Mouse (Mus musculus): ENCODE measurements around the gene Comtd1.

Gene Comtd1

DNA sequence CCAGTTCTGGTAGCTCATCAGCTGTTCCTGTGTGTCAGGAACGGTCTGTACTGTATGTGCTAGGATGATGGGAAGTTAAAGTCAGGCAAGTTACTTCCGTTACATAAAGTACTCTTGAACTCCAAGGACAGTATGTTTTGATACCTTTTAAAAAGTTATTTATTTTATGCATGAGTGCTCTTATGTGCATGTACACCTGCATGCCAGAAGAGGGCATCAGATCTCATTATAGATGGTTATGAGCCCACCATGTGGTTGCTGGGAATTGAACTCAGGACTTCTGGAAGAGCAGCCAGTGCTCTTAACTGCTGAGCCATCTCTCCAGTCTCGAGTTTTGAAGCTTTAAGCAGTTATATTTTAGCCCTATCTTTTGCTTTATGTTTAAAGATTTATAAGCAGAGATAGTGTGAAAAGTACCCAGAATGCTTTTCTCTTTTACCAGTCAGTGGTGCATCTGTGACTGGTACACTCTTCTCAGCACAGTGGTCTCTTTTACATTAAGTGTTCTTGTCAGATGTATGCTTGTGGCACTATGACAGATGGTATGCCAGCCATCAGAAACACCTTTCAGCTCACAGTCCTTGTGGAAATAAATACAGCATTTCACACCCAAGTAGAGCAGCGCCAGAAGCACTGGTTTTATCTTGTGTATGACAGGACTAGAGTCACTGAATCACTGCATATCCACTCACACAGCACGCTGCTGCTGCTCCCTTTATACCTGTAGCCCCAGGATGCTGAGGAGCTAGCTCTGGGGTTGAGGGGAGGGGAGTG is 6.8 kb downstream of the Comtd1 start:
- in situ Hi-C loops (cut with MboI; ENCODE audit: low pct_unique_long_range_greater_than_20kb in 1 of 2, low sequenced_read_pairs in 2 of 2, unreplicated experiment in 1 of 2), result no loop called here

GRCm38 (mm10) chr14:21838336-21839017 is 10.3 kb downstream of the Comtd1 start:
- in situ Hi-C loops (cut with MboI; ENCODE audit: low pct_unique_long_range_greater_than_20kb in 1 of 2, low sequenced_read_pairs in 2 of 2, unreplicated experiment in 1 of 2), result no loop called here

DNA sequence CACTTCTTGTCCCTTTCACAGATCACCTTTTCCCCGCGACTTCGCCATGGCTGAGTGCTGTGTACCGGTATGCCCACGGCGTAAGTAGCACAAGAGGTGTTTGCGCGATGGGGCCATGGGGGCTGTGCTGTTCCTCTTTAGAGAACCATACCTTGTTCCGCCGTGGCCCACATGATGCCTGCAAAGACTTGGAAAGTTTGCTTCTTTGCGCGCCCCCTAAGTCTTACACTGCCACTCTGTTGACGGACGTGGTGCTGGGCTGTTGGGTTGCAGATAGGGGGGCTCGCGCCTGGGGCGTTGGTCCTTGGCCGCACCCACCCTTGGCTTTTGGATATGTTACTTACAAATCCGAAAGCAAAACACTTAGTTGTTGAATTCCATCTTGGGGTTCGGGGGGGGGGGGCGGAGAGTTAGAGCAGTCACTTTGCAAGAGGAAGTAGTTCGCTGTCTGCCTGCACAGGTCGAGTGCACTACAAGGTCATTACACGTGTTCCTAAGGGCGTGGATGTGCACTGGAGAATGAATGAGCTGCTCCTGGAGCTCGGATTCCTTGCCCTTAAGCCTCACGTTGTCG is 16.9 kb downstream of the Comtd1 start:
- in situ Hi-C loops (cut with MboI; ENCODE audit: low pct_unique_long_range_greater_than_20kb in 1 of 2, low sequenced_read_pairs in 2 of 2, unreplicated experiment in 1 of 2), result no loop called here

DNA sequence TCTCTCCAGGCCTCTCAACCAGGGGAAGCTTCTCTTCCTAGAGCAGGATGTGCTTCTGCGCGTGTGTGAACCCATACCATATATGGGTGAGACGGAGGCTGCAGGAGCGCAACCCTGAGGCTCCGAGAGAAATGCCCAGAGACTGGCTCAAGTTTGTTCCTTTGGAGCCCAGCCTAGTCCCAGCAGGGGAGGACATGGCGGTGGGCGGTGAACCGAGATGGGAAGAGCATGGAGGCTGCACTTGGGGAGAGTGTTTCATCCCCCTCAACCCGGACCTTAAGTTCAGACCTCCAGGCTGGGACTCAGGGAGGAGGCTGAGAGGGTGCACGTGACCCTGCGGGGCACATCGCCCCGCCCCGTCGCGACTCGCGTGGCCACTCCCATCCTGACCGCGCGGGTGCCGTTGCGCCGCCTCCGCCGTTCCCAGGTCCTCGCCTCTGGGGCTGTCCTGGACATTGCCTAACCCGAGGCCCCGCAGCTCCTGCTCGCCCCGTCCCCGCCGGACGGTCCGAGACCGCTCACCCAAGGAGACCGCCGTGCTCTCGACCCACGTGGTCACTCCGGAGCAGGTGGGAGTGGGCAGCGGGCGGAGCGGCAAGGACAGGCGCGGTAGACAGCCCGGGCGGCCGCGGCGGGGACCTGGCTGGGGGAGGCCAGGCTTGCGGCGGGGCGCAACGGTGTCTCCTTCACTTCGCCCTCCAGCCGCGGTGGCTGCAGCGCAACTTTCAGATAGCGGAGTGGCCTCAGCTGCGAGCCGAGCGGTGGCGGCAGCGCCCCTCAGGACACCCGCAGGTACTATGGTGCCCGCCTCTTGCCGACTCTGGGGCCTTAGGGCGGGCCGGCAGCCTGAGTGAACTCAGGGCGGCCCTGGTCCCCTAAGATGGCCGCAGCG is 17.7 kb downstream of the Comtd1 start:
- in situ Hi-C loops (cut with MboI; ENCODE audit: low pct_unique_long_range_greater_than_20kb in 1 of 2, low sequenced_read_pairs in 2 of 2, unreplicated experiment in 1 of 2), result no loop called here

DNA sequence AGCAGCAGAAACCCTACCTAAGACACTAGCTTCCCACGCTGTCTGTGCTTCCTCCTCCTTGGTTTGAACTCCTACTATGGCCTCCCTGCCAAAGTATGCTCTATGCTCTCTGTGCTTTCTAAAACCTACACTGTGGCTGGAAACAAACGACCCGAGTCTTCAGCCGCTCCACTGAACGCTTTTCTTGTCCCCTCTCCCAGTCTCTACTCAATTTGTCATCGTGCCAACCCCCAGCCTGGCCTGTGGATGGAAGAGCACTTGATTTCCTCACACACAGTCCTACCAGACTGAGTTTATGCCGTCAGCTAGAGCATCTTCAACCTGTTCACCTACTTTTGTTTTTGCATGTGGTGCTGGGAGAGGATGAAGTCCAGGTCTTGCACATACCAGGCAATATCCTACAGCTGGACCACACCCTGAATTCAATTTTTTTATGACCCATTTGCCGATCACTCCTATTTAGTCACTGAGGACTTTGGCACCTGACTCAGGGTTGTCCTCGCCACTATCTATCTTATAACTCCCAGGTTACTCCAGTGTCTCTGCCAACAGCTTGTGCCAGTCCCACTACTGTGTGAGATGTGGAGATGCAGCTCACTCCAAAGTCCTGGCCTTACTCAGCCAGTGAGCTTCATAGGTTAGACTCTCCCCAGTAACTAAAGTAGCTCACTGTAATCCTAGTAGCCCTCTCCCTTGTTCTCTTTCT is 22.8 kb downstream of the Comtd1 start:
- in situ Hi-C loops (cut with MboI; ENCODE audit: low pct_unique_long_range_greater_than_20kb in 1 of 2, low sequenced_read_pairs in 2 of 2, unreplicated experiment in 1 of 2), result no loop called here

DNA sequence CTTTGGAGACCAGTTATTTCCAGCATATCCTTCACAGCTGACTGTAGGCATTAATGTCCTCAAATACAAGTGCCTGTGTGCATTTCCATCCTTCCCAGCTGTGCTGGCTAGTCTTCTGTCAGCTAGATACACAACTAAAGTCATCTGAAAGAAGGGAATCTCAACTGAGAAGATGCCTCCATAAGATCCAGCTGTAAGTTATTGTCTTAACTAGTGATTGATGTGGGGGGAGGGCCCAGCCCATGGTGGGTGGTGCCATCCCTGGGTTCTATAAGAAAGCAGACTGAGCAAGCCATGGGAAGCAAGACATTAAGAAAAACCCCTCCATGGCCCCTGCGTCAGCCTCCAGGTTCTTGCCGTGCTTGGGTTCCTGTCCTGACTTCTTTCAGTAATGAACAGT is 23.8 kb downstream of the Comtd1 start, which contains the start of gene Vdac2:
TSS of gene Vdac2 (plus strand) at position 301 of the 400 bp plus-strand sequence.
- in situ Hi-C loops (cut with MboI; ENCODE audit: low pct_unique_long_range_greater_than_20kb in 1 of 2, low sequenced_read_pairs in 2 of 2, unreplicated experiment in 1 of 2), result no loop called here

DNA sequence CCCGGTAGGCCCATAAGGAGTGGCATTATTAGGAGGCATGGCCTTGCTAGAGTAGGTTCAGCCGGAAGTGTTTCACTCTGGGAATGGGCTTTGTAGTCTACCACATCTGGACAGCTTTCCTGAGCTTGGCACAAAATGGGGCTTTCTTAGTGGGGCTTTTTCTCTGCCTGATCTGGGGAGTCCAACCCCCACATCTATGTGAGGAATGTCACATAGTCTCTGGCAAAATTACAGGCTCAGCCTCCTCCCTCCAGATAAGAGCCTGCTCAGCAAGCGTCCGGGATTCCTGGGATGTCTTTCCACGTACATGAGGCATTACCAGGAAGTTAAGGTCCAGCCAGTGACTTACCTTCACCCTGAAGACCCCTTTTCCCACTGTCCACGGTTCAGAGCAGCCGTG is 24.9 kb downstream of the Comtd1 start:
- in situ Hi-C loops (cut with MboI; ENCODE audit: low pct_unique_long_range_greater_than_20kb in 1 of 2, low sequenced_read_pairs in 2 of 2, unreplicated experiment in 1 of 2), result no loop called here

DNA sequence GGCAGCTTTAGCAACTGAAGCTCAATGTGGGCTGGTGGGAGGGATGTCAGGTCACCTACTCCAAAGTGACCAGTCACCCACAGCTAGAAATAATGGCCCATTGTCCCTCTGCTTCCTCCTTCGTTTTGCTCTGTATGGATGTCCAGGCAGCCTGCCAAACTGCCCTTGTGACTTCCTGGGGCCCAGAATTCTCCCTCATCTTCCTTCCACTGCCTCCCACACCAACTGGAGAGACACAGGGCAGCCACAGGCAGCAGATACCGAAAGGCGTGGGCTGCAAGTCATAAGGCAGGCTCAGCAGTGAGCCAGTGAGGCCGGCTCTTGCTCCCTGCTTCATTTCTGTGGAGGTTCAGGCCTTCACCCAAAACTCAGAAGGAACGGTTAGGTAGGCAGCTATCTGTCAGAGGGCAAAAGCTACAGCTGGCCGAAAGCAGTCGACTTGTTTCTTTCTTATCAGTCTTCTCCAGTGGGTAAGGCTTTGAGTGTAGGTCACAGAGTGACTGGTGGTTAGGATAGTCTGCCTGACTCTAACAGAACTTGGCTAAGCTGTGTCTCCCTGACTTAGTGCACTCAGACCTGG is 25.9 kb downstream of the Comtd1 start:
- in situ Hi-C loops (cut with MboI; ENCODE audit: low pct_unique_long_range_greater_than_20kb in 1 of 2, low sequenced_read_pairs in 2 of 2, unreplicated experiment in 1 of 2), result no loop called here

DNA sequence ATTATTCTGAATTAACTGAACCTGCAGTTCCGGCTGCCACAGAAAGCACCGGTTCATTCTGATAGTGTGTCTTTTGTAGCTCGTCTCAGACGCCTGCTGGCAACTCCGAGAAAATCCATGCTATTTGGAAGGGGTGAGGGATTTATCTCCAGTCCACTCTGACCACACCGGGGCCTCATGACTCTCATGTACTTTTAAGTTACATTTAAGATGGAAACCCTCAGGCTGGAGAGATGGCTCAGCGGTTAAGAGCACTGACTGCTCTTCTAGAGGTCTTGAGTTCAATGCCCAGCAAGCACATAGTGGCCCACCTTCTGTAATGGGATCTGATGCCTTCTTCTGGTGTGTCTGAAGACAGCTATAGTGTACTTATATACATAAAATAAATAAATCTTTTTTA is 26.5 kb downstream of the Comtd1 start:
- in situ Hi-C loops (cut with MboI; ENCODE audit: low pct_unique_long_range_greater_than_20kb in 1 of 2, low sequenced_read_pairs in 2 of 2, unreplicated experiment in 1 of 2), result no loop called here

GRCm38 (mm10) chr14:21820880-21821505 is 27.8 kb downstream of the Comtd1 start:
- in situ Hi-C loops (cut with MboI; ENCODE audit: low pct_unique_long_range_greater_than_20kb in 1 of 2, low sequenced_read_pairs in 2 of 2, unreplicated experiment in 1 of 2), result no loop called here

GRCm38 (mm10) chr14:21817453-21817852 is 31.3 kb downstream of the Comtd1 start:
- in situ Hi-C loops (cut with MboI; ENCODE audit: low pct_unique_long_range_greater_than_20kb in 1 of 2, low sequenced_read_pairs in 2 of 2, unreplicated experiment in 1 of 2), result no loop called here

GRCm38 (mm10) chr14:21816255-21816654 is 32.5 kb downstream of the Comtd1 start:
- in situ Hi-C loops (cut with MboI; ENCODE audit: low pct_unique_long_range_greater_than_20kb in 1 of 2, low sequenced_read_pairs in 2 of 2, unreplicated experiment in 1 of 2), result no loop called here

DNA sequence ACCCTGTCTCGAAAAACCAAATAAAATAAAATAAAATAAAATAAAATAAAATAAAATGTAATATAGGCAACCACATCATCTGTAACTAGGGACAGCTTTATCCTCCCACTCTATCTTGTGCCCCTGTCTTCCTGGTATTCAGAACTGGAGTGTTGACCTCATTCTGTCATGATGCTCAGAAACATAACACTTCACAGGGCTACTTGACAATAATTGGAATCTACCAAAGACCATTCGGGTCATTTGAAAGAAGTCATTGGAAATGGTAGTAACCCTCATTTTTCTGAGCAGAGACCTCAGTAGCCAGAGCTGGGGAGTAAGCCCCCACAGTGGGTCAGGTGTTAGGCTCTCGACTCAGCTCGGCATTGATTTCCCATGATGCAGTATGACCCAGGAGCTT is 34.2 kb downstream of the Comtd1 start:
- in situ Hi-C loops (cut with MboI; ENCODE audit: low pct_unique_long_range_greater_than_20kb in 1 of 2, low sequenced_read_pairs in 2 of 2, unreplicated experiment in 1 of 2), result no loop called here

GRCm38 (mm10) chr14:21813847-21814246 is 34.9 kb downstream of the Comtd1 start:
- in situ Hi-C loops (cut with MboI; ENCODE audit: low pct_unique_long_range_greater_than_20kb in 1 of 2, low sequenced_read_pairs in 2 of 2, unreplicated experiment in 1 of 2), result no loop called here

DNA sequence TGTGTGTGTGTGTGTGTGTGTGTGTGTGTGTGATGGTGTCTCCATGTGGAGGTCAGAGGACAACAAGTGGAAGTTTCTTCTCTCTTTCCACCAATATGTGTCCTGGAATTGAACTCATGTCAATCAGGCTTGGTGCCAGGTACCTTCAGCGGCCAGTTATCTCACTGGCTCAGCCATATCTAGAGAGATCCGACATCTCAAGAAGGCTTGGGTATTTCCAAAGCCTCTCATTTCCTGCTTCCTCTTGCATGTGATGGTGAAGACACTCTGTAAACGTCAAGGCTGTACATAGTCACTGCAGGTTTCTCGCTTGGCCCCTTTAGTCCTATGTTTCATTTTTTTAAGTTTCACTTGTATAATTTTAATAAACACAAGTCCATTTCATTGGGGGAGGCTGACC is 35.6 kb downstream of the Comtd1 start:
- in situ Hi-C loops (cut with MboI; ENCODE audit: low pct_unique_long_range_greater_than_20kb in 1 of 2, low sequenced_read_pairs in 2 of 2, unreplicated experiment in 1 of 2), result no loop called here

DNA sequence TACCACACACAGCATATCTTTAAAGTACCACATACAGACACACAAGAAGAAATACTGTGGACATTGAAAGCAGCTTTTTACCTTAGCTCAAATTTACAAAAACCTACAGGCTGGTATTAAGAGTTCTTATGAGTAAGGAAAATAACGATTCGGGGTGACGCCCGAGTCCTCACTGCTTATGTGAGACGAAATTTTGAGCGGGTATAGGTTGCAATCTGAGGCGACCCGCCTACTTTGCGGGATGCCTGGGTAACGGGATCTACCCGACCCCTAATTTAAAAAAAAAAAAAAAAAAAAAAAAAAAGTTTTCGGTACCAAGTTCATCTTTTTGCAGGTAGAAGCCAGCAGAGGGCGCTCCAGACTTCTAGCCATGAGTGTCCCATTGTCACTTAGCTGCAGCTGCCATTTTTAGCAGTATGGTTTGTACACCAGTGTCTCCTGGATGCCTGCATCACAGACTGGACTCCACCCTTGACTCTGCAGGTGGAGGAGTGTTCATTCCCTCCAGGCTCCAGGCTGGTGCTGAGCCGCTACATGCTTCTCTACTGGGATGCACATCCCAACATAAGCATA is 36.1 kb downstream of the Comtd1 start:
- in situ Hi-C loops (cut with MboI; ENCODE audit: low pct_unique_long_range_greater_than_20kb in 1 of 2, low sequenced_read_pairs in 2 of 2, unreplicated experiment in 1 of 2), result no loop called here

- in situ Hi-C loops (cut with MboI; ENCODE audit: low pct_unique_long_range_greater_than_20kb in 1 of 2, low sequenced_read_pairs in 2 of 2, unreplicated experiment in 1 of 2), result no loop called here
Observed at GRCm38 (mm10) chr14:21811744-21812393, 36.9 kb downstream of the Comtd1 start.

Data from mouse embryonic stem cell (cell line).